ENCODE assay signal across 9 mouse cellular contexts in genomic region chr2:25394281-25395221, GRCm38 (mm10). TPM values are rescaled to one million over a fixed set of nuclear protein-coding genes. Genes with fewer than 3 reads are reported as not detected.
A peak's percentile ranks its signal among the peaks of the same experiment; 100 is the strongest.
DNase-seq lines count a peak whose midpoint lies in the region; ATAC-seq lines count a peak whose summit lies in the region.
"Had no signal": no experiment of that assay in that cellular context is flagged by ENCODE, and none has a peak within 500 bp of the region (broad histone marks: within the 10 kb centered on the region; RNA-seq: fewer than 3 reads in every experiment).

No protein-coding gene starts in this region.

- H3K36me3 ChIP-seq in forebrain, embryonic 16.5 days (ENCODE audit: control insufficient read depth, insufficient read depth) = no peaks in the 10 kb centered on the region
- H3K36me3 ChIP-seq in stomach, embryonic 16.5 days (ENCODE audit: control insufficient read depth, insufficient read depth, low read length) = no peaks in the 10 kb centered on the region
- H3K36me3 ChIP-seq: liver, embryonic 15.5 days had no signal

- peak; percentile 88 for ATAC-seq in forebrain, embryonic 16.5 days
- peak; percentile 30; the same call in 1 of the 2 replicates for ATAC-seq in stomach, embryonic 16.5 days (ENCODE audit: insufficient read depth, low FRiP score)
- no peak for ATAC-seq in activated CD4-positive, CD25-positive, alpha-beta regulatory T cell, adult 4 months

- H3K4me1 ChIP-seq in forebrain, embryonic 16.5 days (replicated peaks; ENCODE audit: control insufficient read depth, insufficient read depth, low read length) = peaks cover 17% of the 10 kb centered on the region
- peaks cover 12% of the 10 kb centered on the region for H3K4me1 ChIP-seq in stomach, embryonic 16.5 days (ENCODE audit: control insufficient read depth, insufficient read depth, low read length)

- 12% methylated on average over 3 of the region's 3 CpGs for WGBS in forebrain, embryonic 16.5 days
- 46% methylated on average over 3 of the region's 3 CpGs for WGBS in stomach, embryonic 16.5 days

- intact Hi-C loops in left cerebral cortex, postnatal 4 days (cut with DNase I) = no loop called here

- no peak overlapping the region for H3K4me3 ChIP-seq in forebrain, embryonic 16.5 days (replicated peaks; ENCODE audit: low read length)
- H3K4me3 ChIP-seq in stomach, embryonic 16.5 days (replicated peaks; ENCODE audit: low read length) = no peak overlapping the region
- H3K4me3 ChIP-seq: liver, embryonic 15.5 days had no signal

- no peaks in the 10 kb centered on the region for H3K9me3 ChIP-seq in forebrain, embryonic 16.5 days (ENCODE audit: control insufficient read depth, low read length)
- no peaks in the 10 kb centered on the region for H3K9me3 ChIP-seq in stomach, embryonic 16.5 days (replicated peaks; ENCODE audit: control insufficient read depth, low read length)
- H3K9me3 ChIP-seq: liver, embryonic 15.5 days had no signal

- H3K4me2 ChIP-seq in forebrain, embryonic 16.5 days (ENCODE audit: low read length) = no peak overlapping the region
- H3K4me2 ChIP-seq in stomach, embryonic 16.5 days (ENCODE audit: low read depth, low read length) = no peak overlapping the region

- H3K27ac ChIP-seq in forebrain, embryonic 16.5 days (ENCODE audit: low read length) = peak overlapping the region; percentile 12; the same call in 1 of the 2 replicates
- peak overlapping the region; percentile 43 for H3K27ac ChIP-seq in stomach, embryonic 16.5 days (ENCODE audit: low read length)
- H3K27ac ChIP-seq: liver, embryonic 15.5 days had no signal

- peaks cover 40% of the 10 kb centered on the region for H3K27me3 ChIP-seq in forebrain, embryonic 16.5 days (replicated peaks; ENCODE audit: control insufficient read depth, insufficient read depth, low read length)
- peaks cover 23% of the 10 kb centered on the region for H3K27me3 ChIP-seq in stomach, embryonic 16.5 days (ENCODE audit: control insufficient read depth, insufficient read depth, low read length)

- peak; percentile 79 for DNase-seq in left cerebral cortex, postnatal 4 days
- no peak for DNase-seq in left cerebral cortex, adult 18-20 months (ENCODE audit: low spot score in 2 of 2)
- DNase-seq in brain, embryonic 18.5 days (ENCODE audit: low read depth, low spot score) = peak; percentile 51
- DNase-seq in kidney, adult 8-10 months = peak; percentile 19 to 28
- no peak for DNase-seq in thymus, postnatal 4 days

- H3K9ac ChIP-seq in forebrain, embryonic 16.5 days (replicated peaks; ENCODE audit: low read depth, low read length) = no peak overlapping the region
- no peak overlapping the region; the same call in 1 of the 2 replicates for H3K9ac ChIP-seq in stomach, embryonic 16.5 days (ENCODE audit: low read length)
- H3K9ac ChIP-seq: liver, embryonic 15.5 days had no signal

RNA-seq across cellular contexts. Expression of gene Entpd2, which starts 1.1 kb away (rescaled TPM):
- total RNA-seq in left cerebral cortex, postnatal 4 days (2021) = 1 to 10 TPM; 6.8 to 7.2 TPM
- 10 to 100 TPM; 13.6 to 13.8 TPM for total RNA-seq in left cerebral cortex, adult 18-20 months (2021)
- polyA plus RNA-seq in forebrain, embryonic 16.5 days (2015; fragmentation: Nextera tagmentation; extraction: Ambion mirVana) = 5.2 and 6.2 TPM in 2 replicates
- polyA plus RNA-seq in stomach, embryonic 16.5 days (2015; fragmentation: Nextera tagmentation; extraction: Ambion mirVana) = 16.6 and 19.4 TPM in 2 replicates
- under 1 TPM in 1 of 2 experiments, not detected in 1; 0.17 TPM for polyA plus RNA-seq in activated CD4-positive, CD25-positive, alpha-beta regulatory T cell, adult 4 months (2017; shearing (Covaris generic))

RNA-seq across cellular contexts. Expression of gene Npdc1, which starts 4.6 kb away (rescaled TPM):
- 100 to 1,000 TPM; 478 to 490 TPM for total RNA-seq in left cerebral cortex, postnatal 4 days (2021)
- 100 to 1,000 TPM; 328 to 341 TPM for total RNA-seq in left cerebral cortex, adult 18-20 months (2021)
- 384 and 515 TPM in 2 replicates for polyA plus RNA-seq in forebrain, embryonic 16.5 days (2015; fragmentation: Nextera tagmentation; extraction: Ambion mirVana)
- polyA plus RNA-seq in stomach, embryonic 16.5 days (2015; fragmentation: Nextera tagmentation; extraction: Ambion mirVana) = 54.9 and 66.1 TPM in 2 replicates
- 1 to 10 TPM; 1.2 to 1.7 TPM for polyA plus RNA-seq in activated CD4-positive, CD25-positive, alpha-beta regulatory T cell, adult 4 months (2017; shearing (Covaris generic))

RNA-seq across cellular contexts. Expression of gene Sapcd2, which starts 22.4 kb away (rescaled TPM):
- 10 to 100 TPM; 11.7 to 11.8 TPM for total RNA-seq in left cerebral cortex, postnatal 4 days (2021)
- 1 to 10 TPM; 1.4 to 1.8 TPM for total RNA-seq in left cerebral cortex, adult 18-20 months (2021)
- polyA plus RNA-seq in forebrain, embryonic 16.5 days (2015; fragmentation: Nextera tagmentation; extraction: Ambion mirVana) = 23.8 and 29.9 TPM in 2 replicates
- 30.7 and 35.9 TPM in 2 replicates for polyA plus RNA-seq in stomach, embryonic 16.5 days (2015; fragmentation: Nextera tagmentation; extraction: Ambion mirVana)
- polyA plus RNA-seq in activated CD4-positive, CD25-positive, alpha-beta regulatory T cell, adult 4 months (2017; shearing (Covaris generic)) = 1 to 10 TPM; 1.8 to 2.6 TPM

RNA-seq across cellular contexts. Expression of gene Fut7, which starts 28.5 kb away (rescaled TPM):
- total RNA-seq in left cerebral cortex, postnatal 4 days (2021) = under 1 TPM in 1 of 2 experiments, not detected in 1; 0.16 TPM
- total RNA-seq in left cerebral cortex, adult 18-20 months (2021) = under 1 TPM; 0.21 to 0.56 TPM
- 0.31 TPM in 1 of 2 replicates, not detected in the other for polyA plus RNA-seq in forebrain, embryonic 16.5 days (2015; fragmentation: Nextera tagmentation; extraction: Ambion mirVana)
- polyA plus RNA-seq in stomach, embryonic 16.5 days (2015; fragmentation: Nextera tagmentation; extraction: Ambion mirVana) = 0.19 TPM in 1 of 2 replicates, not detected in the other
- 10 to 100 TPM; 13.6 to 13.8 TPM for polyA plus RNA-seq in activated CD4-positive, CD25-positive, alpha-beta regulatory T cell, adult 4 months (2017; shearing (Covaris generic))

RNA-seq across cellular contexts. Expression of gene Uap1l1, which starts 29.1 kb away (rescaled TPM):
- total RNA-seq in left cerebral cortex, postnatal 4 days (2021) = 1 to 10 TPM; 6.5 to 7.3 TPM
- 10 to 100 TPM; 17.3 to 21.6 TPM for total RNA-seq in left cerebral cortex, adult 18-20 months (2021)
- polyA plus RNA-seq in forebrain, embryonic 16.5 days (2015; fragmentation: Nextera tagmentation; extraction: Ambion mirVana) = 3.3 and 7.5 TPM in 2 replicates
- polyA plus RNA-seq in stomach, embryonic 16.5 days (2015; fragmentation: Nextera tagmentation; extraction: Ambion mirVana) = 34.8 and 40.0 TPM in 2 replicates
- 10 to 100 TPM; 13.3 to 15.0 TPM for polyA plus RNA-seq in activated CD4-positive, CD25-positive, alpha-beta regulatory T cell, adult 4 months (2017; shearing (Covaris generic))

Comparison
In these comparisons a context has a peak if more than half of its experiments do, and no peak if none do; other contexts are left out.
1. DNase-seq: peak in left cerebral cortex, postnatal 4 days (single experiment), brain, embryonic 18.5 days (single experiment) and kidney, adult 8-10 months (2 of 2); none in left cerebral cortex, adult 18-20 months (0 of 2) and thymus, postnatal 4 days (single experiment).
2. RNA of gene Npdc1, which starts 4.6 kb away (polyA plus RNA-seq): 384 to 515 TPM in forebrain, embryonic 16.5 days and 54.9 to 66.1 TPM in stomach, embryonic 16.5 days; 1.2 to 1.7 TPM in activated CD4-positive, CD25-positive, alpha-beta regulatory T cell, adult 4 months; every median in the first group is over 10 times any median in the second.